Mouse (Mus musculus) c-Kit-negative CD71-positive TER-119-positive erythroid progenitor cells, embryonic 14.5 days (primary cell): ENCODE data around the gene Olfr510.
"Not testable (repeated sequence)": the region's sequence is repeated elsewhere in the genome, so short reads cannot be mapped to it uniquely, and the experiment has no call there.

Experiments
- DNase-seq: peaks from one replicate; pipeline ENCODE4 v3.0.0-alpha.2; 2013; ENCODE audit warnings: low read depth, low spot score

Olfr510 gene

GRCm38 (mm10) chr7:108666118-108666517 lies at the start of gene Olfr510:
Gene Olfr510, plus strand, starts transcription at chr7:108666418.
- no peak for DNase-seq

GRCm38 (mm10) chr7:108616781-108617180 lies 49.4 kb upstream of the Olfr510 start:
- DNase-seq = not testable (repeated sequence)

GRCm38 (mm10) chr7:108621514-108621913 lies 44.7 kb upstream of the Olfr510 start, which contains the start of gene Olfr507:
Gene Olfr507, plus strand, starts transcription at chr7:108621814.
- no peak for DNase-seq

GRCm38 (mm10) chr7:108629694-108630093 lies 36.5 kb upstream of the Olfr510 start, which contains the start of gene Olfr508:
Gene Olfr508, plus strand, starts transcription at chr7:108629994.
- no peak for DNase-seq

GRCm38 (mm10) chr7:108651806-108652205 lies 14.4 kb upstream of the Olfr510 start, which contains the start of gene Olfr509:
Gene Olfr509, minus strand, starts transcription at chr7:108651906.
- DNase-seq = no peak

- no peak for DNase-seq
Measured at GRCm38 (mm10) chr7:108662419-108662818, 3.8 kb upstream of the Olfr510 start.

GRCm38 (mm10) chr7:108671058-108671457 lies 4.8 kb downstream of the Olfr510 start:
- DNase-seq = no peak

GRCm38 (mm10) chr7:108678886-108679285 lies 12.7 kb downstream of the Olfr510 start:
- DNase-seq = no peak

- no peak for DNase-seq
Measured at GRCm38 (mm10) chr7:108713020-108713419, 46.8 kb downstream of the Olfr510 start, which contains the start of gene Olfr512. Gene Olfr512, plus strand, starts transcription at chr7:108713320.
